Mouse (Mus musculus) ES-Bruce4 (cell line): ENCODE measurements at regions not wholly inside any gene's neighbourhood (a gene's known extent, or its start where the extent isn't known, plus 50 kb on each side); places are given as distances from the start of the nearest gene placed in this dataset.

Source experiments
- H3K27ac ChIP-seq: 2 replicates; pipeline ENCODE4 v1.5.1; 2012; ENCODE audit warnings: low read length, inconsistent platforms; ENCODE audit not compliant: insufficient read depth
- H3K27me3 ChIP-seq: 2 replicates; pipeline ENCODE4 v1.6.1; 2012; ENCODE audit warnings: mild to moderate bottlenecking, low read length, inconsistent platforms; ENCODE audit not compliant: control insufficient read depth, poor library complexity, insufficient read depth, severe bottlenecking
- H3K36me3 ChIP-seq: 2 replicates; pipeline ENCODE4 v1.6.1; 2012; ENCODE audit warnings: inconsistent platforms, mild to moderate bottlenecking, low read length, moderate library complexity; ENCODE audit not compliant: control insufficient read depth, poor library complexity, insufficient read depth, severe bottlenecking
- H3K4me1 ChIP-seq: one replicate; pipeline ENCODE4 v1.8.1; 2011; ENCODE audit warnings: low read length; ENCODE audit not compliant: control insufficient read depth, insufficient read depth
- H3K4me3 ChIP-seq: 2 replicates; pipeline ENCODE4 v1.5.1; 2011; ENCODE audit warnings: low read depth, mild to moderate bottlenecking, low read length
- H3K9ac ChIP-seq: 2 replicates; pipeline ENCODE4 v1.6.1; 2012; ENCODE audit warnings: low read depth, mild to moderate bottlenecking, inconsistent platforms; ENCODE audit not compliant: poor library complexity, severe bottlenecking
- H3K9me3 ChIP-seq: replicated peaks from 2 replicates; pipeline ENCODE4 v1.6.1; 2012; ENCODE audit warnings: mild to moderate bottlenecking, low read length, inconsistent platforms; ENCODE audit not compliant: control insufficient read depth, poor library complexity, insufficient read depth, severe bottlenecking
- CTCF ChIP-seq: IDR thresholded peaks from one replicate; pipeline ENCODE4 v1.8.1; 2011; ENCODE audit warnings: low read depth, low read length
- EP300 ChIP-seq: IDR thresholded peaks from 2 replicates; pipeline ENCODE4 v1.6.1; 2011; ENCODE audit warnings: low read depth, low read length; ENCODE audit not compliant: insufficient read depth
- POLR2A ChIP-seq: IDR thresholded peaks from one replicate; pipeline ENCODE4 v1.8.1; 2011; ENCODE audit warnings: low read length; ENCODE audit not compliant: insufficient read depth

- Histone ChIP-seq H3K9me3 (no peaks in the 10 kb centered on the region), H3K27me3 (no peaks in the 10 kb centered on the region), H3K36me3 (no peaks in the 10 kb centered on the region), H3K9ac (no peak overlapping the region), H3K27ac (no peak overlapping the region), H3K4me1 (no peaks in the 10 kb centered on the region), H3K4me3 (no peak overlapping the region)
- TF ChIP-seq CTCF (no peak), EP300 (no peak), POLR2A (no peak)
These were observed 73.0 kb upstream of the Slc1a3 start for GRCm38 (mm10) chr15:8783567-8783966.

- H3K27me3 ChIP-seq: no peaks in the 10 kb centered on the region
- TF ChIP-seq CTCF (no peak), POLR2A (no peak), EP300 (no peak)
- no peak overlapping the region for H3K4me3 ChIP-seq
- no peak overlapping the region for H3K27ac ChIP-seq
- H3K9me3 ChIP-seq: no peaks in the 10 kb centered on the region
- no peaks in the 10 kb centered on the region for H3K36me3 ChIP-seq
- no peaks in the 10 kb centered on the region for H3K4me1 ChIP-seq
- H3K9ac ChIP-seq: no peak overlapping the region
These were observed 72.5 kb upstream of the Slc1a3 start for GRCm38 (mm10) chr15:8783036-8783435.

GRCm38 (mm10) chr15:8782131-8782507 is 71.6 kb upstream of the Slc1a3 start:
- Histone ChIP-seq H3K9ac (no peak overlapping the region), H3K27me3 (no peaks in the 10 kb centered on the region), H3K27ac (no peak overlapping the region), H3K4me3 (no peak overlapping the region), H3K4me1 (no peaks in the 10 kb centered on the region), H3K9me3 (no peaks in the 10 kb centered on the region), H3K36me3 (no peaks in the 10 kb centered on the region)
- TF ChIP-seq POLR2A (no peak), CTCF (no peak), EP300 (no peak)

- Histone ChIP-seq H3K4me3 (no peak overlapping the region), H3K4me1 (no peaks in the 10 kb centered on the region), H3K27me3 (no peaks in the 10 kb centered on the region), H3K9ac (no peak overlapping the region), H3K27ac (no peak overlapping the region), H3K36me3 (no peaks in the 10 kb centered on the region), H3K9me3 (no peaks in the 10 kb centered on the region)
- TF ChIP-seq CTCF (no peak), POLR2A (no peak), EP300 (no peak)
These were observed 70.9 kb upstream of the Slc1a3 start for GRCm38 (mm10) chr15:8781159-8782130.

GRCm38 (mm10) chr15:8780371-8780866 is 69.9 kb upstream of the Slc1a3 start:
- Histone ChIP-seq H3K27ac (no peak overlapping the region), H3K4me1 (no peaks in the 10 kb centered on the region), H3K36me3 (no peaks in the 10 kb centered on the region), H3K9me3 (no peaks in the 10 kb centered on the region), H3K27me3 (no peaks in the 10 kb centered on the region), H3K9ac (no peak overlapping the region), H3K4me3 (no peak overlapping the region)
- no peak for TF ChIP-seq CTCF
- TF ChIP-seq POLR2A: no peak
- TF ChIP-seq EP300: no peak
